12 mouse cellular contexts compared by ENCODE assay signal in the genomic region with DNA sequence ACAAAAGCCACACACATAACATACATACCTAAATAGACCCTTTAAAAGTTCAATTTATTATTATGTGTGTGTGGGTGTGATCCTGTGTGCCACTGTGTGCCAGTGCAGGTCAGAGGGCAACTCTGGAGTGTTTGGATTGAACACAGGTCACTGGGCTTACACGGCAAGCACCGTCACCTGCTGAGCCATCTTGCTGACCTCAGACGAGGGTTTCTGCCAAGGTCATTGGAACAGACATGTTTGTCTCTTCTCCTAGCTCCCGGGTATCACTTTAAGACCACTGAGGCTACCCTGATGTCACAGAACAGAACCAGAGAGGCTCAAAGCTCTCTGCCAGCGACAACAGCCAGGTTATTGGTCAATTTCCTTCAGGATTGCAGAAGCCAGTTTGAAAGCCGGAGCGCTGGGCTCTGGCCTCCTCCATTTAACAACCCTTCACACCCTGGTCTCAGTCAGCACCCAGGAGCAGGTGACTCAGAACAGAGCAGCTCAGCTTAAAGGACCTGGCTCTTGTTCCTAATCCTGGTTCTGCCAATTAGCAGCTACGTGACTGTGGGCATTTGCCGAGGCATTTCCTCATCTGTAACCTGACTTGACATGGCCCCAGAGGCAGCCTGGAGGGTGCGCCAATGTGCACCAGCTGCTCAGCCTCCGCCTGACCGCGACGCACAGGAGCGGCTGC. TPM values are rescaled to one million over a fixed set of nuclear protein-coding genes. Genes with fewer than 3 reads are reported as not detected.
A peak's percentile ranks its signal among the peaks of the same experiment; 100 is the strongest.
DNase-seq lines count a peak whose midpoint lies in the region; ATAC-seq and TF ChIP-seq lines count a peak whose summit lies in the region.
"Had no signal": no experiment of that assay in that cellular context is flagged by ENCODE, and none has a peak within 500 bp of the region (broad histone marks: within the 10 kb centered on the region; RNA-seq: fewer than 3 reads in every experiment).

No protein-coding gene starts in this region.

- H3K36me3 ChIP-seq in liver, adult 2 months (ENCODE audit: control insufficient read depth, insufficient read depth, low read length) = no peaks in the 10 kb centered on the region
- no peaks in the 10 kb centered on the region; the same call in 1 of the 2 replicates for H3K36me3 ChIP-seq in liver, embryonic 12.5 days

- H3K9me3 ChIP-seq in liver, embryonic 12.5 days (replicated peaks) = no peaks in the 10 kb centered on the region
- H3K9me3 ChIP-seq: embryonic facial prominence, embryonic 13.5 days had no signal

- intact Hi-C loops in gastrocnemius, adult 2 months (cut with DNase I) = no loop called here

- H3K4me3 ChIP-seq in liver, adult 2 months (ENCODE audit: insufficient read depth, low read depth, low read length) = no peak overlapping the region
- no peak overlapping the region for H3K4me3 ChIP-seq in liver, embryonic 12.5 days
- H3K4me3 ChIP-seq in gastrocnemius, adult 2 months = peak overlapping the region; percentile 36
- H3K4me3 ChIP-seq: embryonic facial prominence, embryonic 13.5 days had no signal

- ATAC-seq in liver, embryonic 12.5 days = no peak
- peak; percentile 35; the same call in 1 of the 2 replicates for ATAC-seq in neutrophil, adult 5-6 weeks (ENCODE audit: extremely low read depth, insufficient number of reproducible peaks, low FRiP score, poor library complexity, severe bottlenecking)
- ATAC-seq: forebrain, postnatal 0 days had no signal

- H3K9ac ChIP-seq in liver, adult 2 months (ENCODE audit: low read depth, low read length) = no peak overlapping the region
- H3K9ac ChIP-seq in liver, embryonic 12.5 days = no peak overlapping the region
- H3K9ac ChIP-seq: embryonic facial prominence, embryonic 13.5 days; forebrain, postnatal 0 days; hindbrain, embryonic 14.5 days had no signal

- TF ChIP-seq CTCF in liver, adult 2 months (IDR thresholded peaks at IDR 0.05; ENCODE audit: low read depth, low read length) = no peak
- TF ChIP-seq CTCF in gastrocnemius, adult 2 months (IDR thresholded peaks at IDR 0.05) = no peak

- H3K79me2 ChIP-seq in liver, adult 2 months (ENCODE audit: control insufficient read depth, insufficient read depth, low read length) = peaks cover 21% of the 10 kb centered on the region

- H3K4me2 ChIP-seq in liver, embryonic 12.5 days = no peak overlapping the region
- H3K4me2 ChIP-seq: embryonic facial prominence, embryonic 13.5 days; hindbrain, embryonic 14.5 days had no signal

- no peak overlapping the region for H3K27ac ChIP-seq in liver, adult 2 months (replicated peaks; ENCODE audit: insufficient read depth, low read depth, low read length)
- no peak overlapping the region for H3K27ac ChIP-seq in liver, embryonic 12.5 days
- peak overlapping the region; percentile 93 for H3K27ac ChIP-seq in gastrocnemius, adult 2 months
- H3K27ac ChIP-seq: embryonic facial prominence, embryonic 13.5 days; hindbrain, embryonic 14.5 days had no signal

- no peak for TF ChIP-seq POLR2A in liver, adult 2 months (IDR thresholded peaks at IDR 0.05; ENCODE audit: extremely low read depth, insufficient read depth, low read length)

- 38% methylated on average over 15 of the region's 15 CpGs for WGBS in liver, adult 2 months
- WGBS in liver, embryonic 12.5 days (ENCODE audit: insufficient replicate concordance) = 83% methylated on average over 15 of the region's 15 CpGs

- no peaks in the 10 kb centered on the region; the same call in 1 of the 2 replicates for H3K27me3 ChIP-seq in liver, adult 2 months (ENCODE audit: control insufficient read depth, insufficient read depth, low read length)
- 0 out of 2 replicates have a peak, but pooled peaks cover 3% of the 10 kb centered on the region for H3K27me3 ChIP-seq in liver, embryonic 12.5 days (replicated peaks)
- H3K27me3 ChIP-seq: embryonic facial prominence, embryonic 13.5 days had no signal

- DNase-seq in cerebellum, postnatal 14 days = peak; percentile 30 to 44
- DNase-seq in cerebellum, adult 11 months = no peak
- peak; percentile 94 for DNase-seq in liver, adult 2 months (ENCODE audit: extremely low read depth, low read depth, low spot score)
- peak; percentile 89 for DNase-seq in gastrocnemius, adult 2 months
- DNase-seq in right cerebral cortex, postnatal 10 days (ENCODE audit: low spot score in 2 of 2) = no peak
- DNase-seq in ovary, postnatal 10 days (ENCODE audit: low spot score) = no peak
- DNase-seq: forebrain, postnatal 0 days; lung, postnatal 4 days had no signal

- peaks cover 40% of the 10 kb centered on the region for H3K4me1 ChIP-seq in liver, adult 2 months (ENCODE audit: control insufficient read depth, insufficient read depth, low read length)
- H3K4me1 ChIP-seq in liver, embryonic 12.5 days = peaks cover 57% of the 10 kb centered on the region

RNA-seq across cellular contexts. Expression of gene Egln1, which starts 25.0 kb away (rescaled TPM):
- 11.2 and 13.8 TPM in 2 replicates for total RNA-seq in liver, adult 2 months (2014; rRNA removed)
- polyA plus RNA-seq in liver, adult 2 months (2012; rRNA removed) = 12.1 and 17.0 TPM in 2 replicates
- polyA plus RNA-seq in liver, embryonic 12.5 days (2016; fragmentation: Nextera tagmentation; extraction: Ambion mirVana) = 4.3 TPM in 2 replicates
- 100 to 1,000 TPM; 159 to 192 TPM for total RNA-seq in gastrocnemius, adult 2 months (2021)
- 14.2 and 15.9 TPM in 2 replicates for total RNA-seq in neutrophil, adult 5-6 weeks (2017)

RNA-seq across cellular contexts. Expression of gene Sprtn, which starts 26.4 kb away (rescaled TPM):
- total RNA-seq in liver, adult 2 months (2014; rRNA removed) = 5.4 and 6.3 TPM in 2 replicates
- 4.4 and 4.8 TPM in 2 replicates for polyA plus RNA-seq in liver, adult 2 months (2012; rRNA removed)
- polyA plus RNA-seq in liver, embryonic 12.5 days (2016; fragmentation: Nextera tagmentation; extraction: Ambion mirVana) = 11.1 and 12.4 TPM in 2 replicates
- total RNA-seq in gastrocnemius, adult 2 months (2021) = 1 to 10 TPM; 6.7 to 7.5 TPM
- total RNA-seq in neutrophil, adult 5-6 weeks (2017) = 26.2 and 31.1 TPM in 2 replicates

RNA-seq across cellular contexts. Expression of gene Exoc8, which starts 26.6 kb away (rescaled TPM):
- 7.0 and 8.3 TPM in 2 replicates for total RNA-seq in liver, adult 2 months (2014; rRNA removed)
- polyA plus RNA-seq in liver, adult 2 months (2012; rRNA removed) = 4.3 and 4.7 TPM in 2 replicates
- polyA plus RNA-seq in liver, embryonic 12.5 days (2016; fragmentation: Nextera tagmentation; extraction: Ambion mirVana) = 9.4 and 10.5 TPM in 2 replicates
- 1 to 10 TPM; 7.6 to 7.8 TPM for total RNA-seq in gastrocnemius, adult 2 months (2021)
- total RNA-seq in neutrophil, adult 5-6 weeks (2017) = 17.8 and 21.8 TPM in 2 replicates

Comparison
In these comparisons a context has a peak if more than half of its experiments do, and no peak if none do; other contexts are left out.
1. DNase-seq: peak in cerebellum, postnatal 14 days (2 of 2), liver, adult 2 months (single experiment) and gastrocnemius, adult 2 months (single experiment); none in cerebellum, adult 11 months (single experiment), right cerebral cortex, postnatal 10 days (0 of 2) and ovary, postnatal 10 days (single experiment).